Mouse (Mus musculus) olfactory bulb, adult 2 months (tissue): ENCODE results near the gene Slc38a6.

Experiments used
- CTCF ChIP-seq: fragments of 200-500 bp; IDR thresholded peaks from 2 replicates; pipeline ENCODE4 v1.5.1; 2012; ENCODE audit warnings: low read depth, mild to moderate bottlenecking, low read length, moderate library complexity; ENCODE audit not compliant: insufficient read depth
- POLR2A ChIP-seq: fragments of 200-500 bp; IDR thresholded peaks from 2 replicates; pipeline ENCODE4 v1.6.1; 2012; ENCODE audit warnings: mild to moderate bottlenecking, low read depth, low read length, moderate library complexity; ENCODE audit not compliant: insufficient read depth

DNA sequence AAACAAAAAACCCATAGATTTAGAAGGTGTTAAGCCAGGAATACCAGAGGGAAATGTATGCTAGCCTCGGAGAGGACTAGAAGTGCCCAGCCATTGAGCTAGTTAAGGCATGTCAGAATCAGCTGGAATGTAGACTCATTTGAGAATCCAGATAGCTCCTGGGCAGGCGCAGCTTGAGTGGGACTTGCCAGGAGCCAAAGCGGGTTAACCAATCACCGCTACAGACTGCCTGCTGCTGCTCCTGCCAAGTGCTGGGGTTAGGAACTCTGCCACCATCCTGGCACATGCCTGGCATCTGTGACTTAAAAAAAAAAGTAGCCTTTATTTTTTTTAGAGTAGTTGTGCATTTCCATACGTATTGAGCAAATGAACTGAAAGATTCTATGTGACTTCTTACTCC is 66.8 kb downstream of the Slc38a6 start:
- TF ChIP-seq CTCF (no peak), POLR2A (no peak)
